In the genomic region with DNA sequence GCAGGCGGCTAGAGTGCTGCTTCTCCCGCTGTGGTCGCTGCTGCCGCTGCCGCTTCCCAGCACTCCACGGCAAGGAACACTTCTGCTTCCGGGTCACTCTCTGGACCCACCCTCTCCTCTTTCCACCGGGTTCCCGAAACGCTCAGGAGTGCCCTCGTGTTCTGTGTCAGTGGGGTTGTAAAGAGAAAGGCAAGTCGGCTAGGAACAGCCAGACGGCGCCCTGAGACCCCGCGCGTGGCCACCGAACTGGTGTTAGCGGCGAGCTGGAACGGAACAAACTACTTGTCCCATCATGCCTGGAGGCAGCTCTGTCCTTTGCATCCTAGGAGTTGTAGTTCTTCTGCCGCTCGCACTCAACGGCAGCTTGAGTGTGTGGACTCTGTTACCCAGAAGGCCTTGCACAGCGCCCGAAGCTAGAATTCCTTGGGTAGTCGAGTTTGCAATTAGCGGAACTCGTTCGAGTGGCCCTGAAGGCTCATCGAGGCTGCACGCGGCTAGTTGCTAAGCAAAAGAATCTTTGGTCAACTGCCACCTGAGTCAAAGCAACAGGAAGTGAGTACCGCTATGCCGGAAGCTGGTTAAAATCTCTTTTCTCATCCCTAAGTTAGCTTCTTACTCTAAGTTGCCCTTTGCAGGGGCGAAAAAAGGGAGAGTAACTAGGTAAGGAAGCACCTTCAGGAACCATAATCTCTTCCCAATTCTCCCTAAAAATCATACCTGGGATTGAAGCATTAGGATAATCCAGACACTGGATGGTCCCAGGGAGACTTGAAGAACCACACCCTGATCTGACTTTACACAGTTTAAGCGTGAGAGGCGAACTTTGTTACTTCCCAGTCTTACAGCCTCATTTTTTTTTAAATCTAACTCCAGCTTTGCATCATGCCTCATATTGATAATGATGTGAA, we compare ENCODE assay signal across 8 mouse cellular contexts. TPM values are rescaled to one million over a fixed set of nuclear protein-coding genes. Genes with fewer than 3 reads are reported as not detected.
DNase-seq lines count a peak whose midpoint lies in the region; ATAC-seq and TF ChIP-seq lines count a peak whose summit lies in the region.

A gene (plus strand): TSS at position 109 of the 908 bp plus-strand sequence.
A gene (minus strand): TSS at position 292 of the 908 bp plus-strand sequence.

- peak within 1 kb of the TSS; percentile 90 for H3K9ac ChIP-seq in forebrain, embryonic 12.5 days
- H3K9ac ChIP-seq in heart, postnatal 0 days (replicated peaks; ENCODE audit: low read depth, low read length) = peak within 1 kb of the TSS; percentile 90
- H3K9ac ChIP-seq in liver, embryonic 16.5 days (ENCODE audit: low read depth, low read length) = peak within 1 kb of the TSS; percentile 85
- peak within 1 kb of the TSS; percentile 83 for H3K9ac ChIP-seq in neural tube, embryonic 13.5 days

- no peaks in the 10 kb centered on the region for H3K9me3 ChIP-seq in E14TG2a.4 (ENCODE audit: low read length)
- H3K9me3 ChIP-seq in forebrain, embryonic 12.5 days = no peaks in the 10 kb centered on the region
- H3K9me3 ChIP-seq in heart, postnatal 0 days (replicated peaks; ENCODE audit: control insufficient read depth, low read length) = no peaks in the 10 kb centered on the region
- no peaks in the 10 kb centered on the region for H3K9me3 ChIP-seq in liver, embryonic 16.5 days (replicated peaks; ENCODE audit: control insufficient read depth, low read length)
- no peaks in the 10 kb centered on the region for H3K9me3 ChIP-seq in neural tube, embryonic 13.5 days

- peak within 1 kb of the TSS; percentile 94 for H3K4me3 ChIP-seq in E14TG2a.4 (replicated peaks; ENCODE audit: low read length)
- peak within 1 kb of the TSS; percentile 68 for H3K4me3 ChIP-seq in forebrain, embryonic 12.5 days (replicated peaks)
- peak within 1 kb of the TSS; percentile 89 for H3K4me3 ChIP-seq in heart, postnatal 0 days (ENCODE audit: low read depth, low read length)
- H3K4me3 ChIP-seq in liver, embryonic 16.5 days (ENCODE audit: low read depth, low read length) = peak within 1 kb of the TSS; percentile 96
- peak within 1 kb of the TSS; percentile 72 for H3K4me3 ChIP-seq in neural tube, embryonic 13.5 days
- H3K4me3 ChIP-seq in testis, adult 2 months (ENCODE audit: control insufficient read depth, low read depth, low read length) = peak within 1 kb of the TSS; percentile 99

- ATAC-seq in forebrain, embryonic 12.5 days (ENCODE audit: low FRiP score) = peak; percentile 98
- ATAC-seq in heart, postnatal 0 days (ENCODE audit: insufficient read depth, low read depth) = peak; percentile 98
- peak; percentile 99 for ATAC-seq in liver, embryonic 16.5 days (ENCODE audit: low read depth)
- peak; percentile 98 for ATAC-seq in neural tube, embryonic 13.5 days (ENCODE audit: low read depth)

- TF ChIP-seq CTCF in E14TG2a.4 (conservative IDR thresholded peaks at IDR 0.05; ENCODE audit: low read length) = no peak
- no peak for TF ChIP-seq CTCF in heart, postnatal 0 days (IDR thresholded peaks at IDR 0.05; ENCODE audit: low read depth)
- no peak for TF ChIP-seq CTCF in testis, adult 2 months (IDR thresholded peaks at IDR 0.05; ENCODE audit: control insufficient read depth, insufficient read depth, insufficient replicate concordance, low read depth, low read length)

- peak within 1 kb of the TSS; percentile 97 for H3K4me2 ChIP-seq in forebrain, embryonic 12.5 days
- H3K4me2 ChIP-seq in heart, postnatal 0 days (ENCODE audit: low read depth, low read length) = peak within 1 kb of the TSS; percentile 88
- peak within 1 kb of the TSS; percentile 88 for H3K4me2 ChIP-seq in liver, embryonic 16.5 days (ENCODE audit: low read depth, low read length)
- H3K4me2 ChIP-seq in neural tube, embryonic 13.5 days = peak within 1 kb of the TSS; percentile 77

- DNase-seq in c-Kit-positive CD71-positive TER-119-positive erythroid progenitor cells, embryonic 14.5 days (ENCODE audit: low spot score) = peak; percentile 90
- peak; percentile 97 for DNase-seq in heart, postnatal 0 days (ENCODE audit: low spot score)
- peak; percentile 85 to 93 for DNase-seq in kidney, postnatal 4 days

- H3K27ac ChIP-seq in forebrain, embryonic 12.5 days = peak within 1 kb of the TSS; percentile 88
- H3K27ac ChIP-seq in heart, postnatal 0 days (ENCODE audit: low read depth) = peak within 1 kb of the TSS; percentile 73
- peak within 1 kb of the TSS; percentile 92 for H3K27ac ChIP-seq in liver, embryonic 16.5 days (ENCODE audit: low read length)
- H3K27ac ChIP-seq in neural tube, embryonic 13.5 days (replicated peaks) = peak within 1 kb of the TSS; percentile 87
- peak within 1 kb of the TSS; percentile 100 for H3K27ac ChIP-seq in testis, adult 2 months (ENCODE audit: control insufficient read depth, insufficient read depth, low read depth, low read length)

- TF ChIP-seq POLR2A in testis, adult 2 months (IDR thresholded peaks at IDR 0.05; ENCODE audit: control insufficient read depth, low read depth, low read length) = peak; percentile 75

- H3K27me3 ChIP-seq in E14TG2a.4 (ENCODE audit: insufficient read depth, low read length) = no peaks in the 10 kb centered on the region
- H3K27me3 ChIP-seq in forebrain, embryonic 12.5 days = no peaks in the 10 kb centered on the region
- H3K27me3 ChIP-seq in heart, postnatal 0 days (ENCODE audit: control insufficient read depth, insufficient read depth, low read length) = no peaks in the 10 kb centered on the region
- no peaks in the 10 kb centered on the region for H3K27me3 ChIP-seq in liver, embryonic 16.5 days (ENCODE audit: control insufficient read depth, insufficient read depth, low read depth, low read length)
- H3K27me3 ChIP-seq in neural tube, embryonic 13.5 days = no peaks in the 10 kb centered on the region
- no peaks in the 10 kb centered on the region for H3K27me3 ChIP-seq in testis, adult 2 months (ENCODE audit: control insufficient read depth, insufficient read depth, low read length)

- WGBS in forebrain, embryonic 12.5 days = under 1% methylated on average over 38 of the region's 38 CpGs
- 1% methylated on average over 38 of the region's 38 CpGs for WGBS in heart, postnatal 0 days
- under 1% methylated on average over 38 of the region's 38 CpGs for WGBS in liver, embryonic 16.5 days (ENCODE audit: insufficient replicate concordance)
- 1% methylated on average over 38 of the region's 38 CpGs for WGBS in neural tube, embryonic 13.5 days

- H3K4me1 ChIP-seq in E14TG2a.4 (replicated peaks; ENCODE audit: low read depth, low read length) = peaks cover 38% of the 10 kb centered on the region
- H3K4me1 ChIP-seq in forebrain, embryonic 12.5 days = peaks cover 23% of the 10 kb centered on the region
- peaks cover 18% of the 10 kb centered on the region for H3K4me1 ChIP-seq in heart, postnatal 0 days (ENCODE audit: control insufficient read depth, insufficient read depth)
- peaks cover 20% of the 10 kb centered on the region for H3K4me1 ChIP-seq in liver, embryonic 16.5 days (ENCODE audit: control insufficient read depth, low read depth, low read length)
- H3K4me1 ChIP-seq in neural tube, embryonic 13.5 days (replicated peaks) = peaks cover 31% of the 10 kb centered on the region
- H3K4me1 ChIP-seq in testis, adult 2 months (ENCODE audit: control insufficient read depth, insufficient read depth, low read length) = no peaks in the 10 kb centered on the region; the same call in 1 of the 2 replicates

- H3K36me3 ChIP-seq in E14TG2a.4 (ENCODE audit: insufficient read depth, low read length) = peaks cover 53% of the 10 kb centered on the region
- peaks cover 29% of the 10 kb centered on the region for H3K36me3 ChIP-seq in forebrain, embryonic 12.5 days (replicated peaks)
- peaks cover 27% of the 10 kb centered on the region for H3K36me3 ChIP-seq in heart, postnatal 0 days (replicated peaks; ENCODE audit: control insufficient read depth, insufficient read depth, low read length)
- H3K36me3 ChIP-seq in liver, embryonic 16.5 days (ENCODE audit: control insufficient read depth, insufficient read depth) = peaks cover 18% of the 10 kb centered on the region
- H3K36me3 ChIP-seq in neural tube, embryonic 13.5 days = peaks cover 30% of the 10 kb centered on the region
- peaks cover 6% of the 10 kb centered on the region for H3K36me3 ChIP-seq in testis, adult 2 months (ENCODE audit: control insufficient read depth, insufficient read depth, low read length)

- TF ChIP-seq EP300 in heart, postnatal 0 days (IDR thresholded peaks at IDR 0.05; ENCODE audit: low read depth) = no peak

RNA-seq across cellular contexts. Expression of the first gene that starts in this region (rescaled TPM):
- 59.3 and 63.5 TPM in 2 replicates for polyA plus RNA-seq in forebrain, embryonic 12.5 days (2016; fragmentation: Nextera tagmentation; extraction: Ambion mirVana)
- total RNA-seq in heart, postnatal 0 days (2014; rRNA removed; ENCODE audit: low replicate concordance) = 27.4 and 31.8 TPM in 2 replicates
- 27.7 and 29.2 TPM in 2 replicates for polyA plus RNA-seq in heart, postnatal 0 days (2015; fragmentation: Nextera tagmentation; extraction: Ambion mirVana)
- polyA plus RNA-seq in liver, embryonic 16.5 days (2015; fragmentation: Nextera tagmentation; extraction: Ambion mirVana) = 20.9 and 22.8 TPM in 2 replicates
- polyA plus RNA-seq in neural tube, embryonic 13.5 days (2015; fragmentation: Nextera tagmentation; extraction: Ambion mirVana) = 51.1 and 55.0 TPM in 2 replicates
- 29.6 and 35.9 TPM in 2 replicates for polyA plus RNA-seq in testis, adult 2 months (2012; rRNA removed)

RNA-seq across cellular contexts. Expression of the second gene that starts in this region (rescaled TPM):
- 577 and 583 TPM in 2 replicates for polyA plus RNA-seq in forebrain, embryonic 12.5 days (2016; fragmentation: Nextera tagmentation; extraction: Ambion mirVana)
- total RNA-seq in heart, postnatal 0 days (2014; rRNA removed; ENCODE audit: low replicate concordance) = 137 and 141 TPM in 2 replicates
- polyA plus RNA-seq in heart, postnatal 0 days (2015; fragmentation: Nextera tagmentation; extraction: Ambion mirVana) = 460 and 483 TPM in 2 replicates
- 212 and 230 TPM in 2 replicates for polyA plus RNA-seq in liver, embryonic 16.5 days (2015; fragmentation: Nextera tagmentation; extraction: Ambion mirVana)
- polyA plus RNA-seq in neural tube, embryonic 13.5 days (2015; fragmentation: Nextera tagmentation; extraction: Ambion mirVana) = 551 and 603 TPM in 2 replicates
- polyA plus RNA-seq in testis, adult 2 months (2012; rRNA removed) = 196 and 222 TPM in 2 replicates

Comparison
In these comparisons a context has a peak if more than half of its experiments do, and no peak if none do; other contexts are left out.
1. Peak in every context shown above with its lines: DNase-seq, ATAC-seq, H3K4me3 ChIP-seq and H3K27ac ChIP-seq.